Comparison of ENCODE assay signal across 20 mouse cellular contexts in genomic region chr2:29849041-29849440, GRCm38 (mm10). TPM values are rescaled to one million over a fixed set of nuclear protein-coding genes. Genes with fewer than 3 reads are reported as not detected.
A peak's percentile ranks its signal among the peaks of the same experiment; 100 is the strongest.
DNase-seq lines count a peak whose midpoint lies in the region; ATAC-seq and TF ChIP-seq lines count a peak whose summit lies in the region.
"Had no signal": no experiment of that assay in that cellular context is flagged by ENCODE, and none has a peak within 500 bp of the region (broad histone marks: within the 10 kb centered on the region; RNA-seq: fewer than 3 reads in every experiment).

No protein-coding gene starts in this region.

- H3K9me3 ChIP-seq in neural tube, embryonic 12.5 days: no peaks in the 10 kb centered on the region
- no peaks in the 10 kb centered on the region for H3K9me3 ChIP-seq in neural tube, embryonic 15.5 days (replicated peaks)
- H3K9me3 ChIP-seq in forebrain, embryonic 16.5 days (ENCODE audit: control insufficient read depth, low read length): no peaks in the 10 kb centered on the region
- H3K9me3 ChIP-seq: forebrain, embryonic 15.5 days; heart, embryonic 10.5 days had no signal

- no peak for DNase-seq in layer of hippocampus, adult 2 months (ENCODE audit: low spot score in 2 of 2)
- DNase-seq in layer of hippocampus, postnatal 10 days (ENCODE audit: low spot score in 2 of 2): no peak
- DNase-seq in NIH3T3 (ENCODE audit: low read depth): peak; percentile 34
- no peak for DNase-seq in testis, postnatal 10 days (ENCODE audit: low spot score)
- DNase-seq: adrenal gland, postnatal 10 days; cerebellum, adult 11 months; cerebellum, postnatal 10 days; kidney, adult 2 months; kidney, postnatal 10 days; left cerebral cortex, postnatal 4 days; liver; liver, postnatal 0 days; lung, postnatal 10 days; thymus, postnatal 36 days had no signal

- no peak for TF ChIP-seq CTCF in layer of hippocampus, adult 2 months (conservative IDR thresholded peaks at IDR 0.05)

- H3K4me1 ChIP-seq in neural tube, embryonic 12.5 days: peaks cover 67% of the 10 kb centered on the region
- H3K4me1 ChIP-seq in neural tube, embryonic 15.5 days: peaks cover 56% of the 10 kb centered on the region
- H3K4me1 ChIP-seq in forebrain, embryonic 16.5 days (replicated peaks; ENCODE audit: control insufficient read depth, insufficient read depth, low read length): peaks cover 16% of the 10 kb centered on the region

- H3K27ac ChIP-seq in layer of hippocampus, adult 2 months: peak overlapping the region; percentile 89; the same call in 1 of the 2 replicates
- no peak overlapping the region for H3K27ac ChIP-seq in neural tube, embryonic 12.5 days
- H3K27ac ChIP-seq in neural tube, embryonic 15.5 days (replicated peaks): no peak overlapping the region
- H3K27ac ChIP-seq in forebrain, embryonic 16.5 days (ENCODE audit: low read length): no peak overlapping the region
- H3K27ac ChIP-seq: forebrain, embryonic 15.5 days; heart, embryonic 10.5 days had no signal

- 0 out of 2 replicates have a peak, but pooled peaks cover 6% of the 10 kb centered on the region for H3K36me3 ChIP-seq in neural tube, embryonic 12.5 days
- no peaks in the 10 kb centered on the region for H3K36me3 ChIP-seq in neural tube, embryonic 15.5 days
- no peaks in the 10 kb centered on the region for H3K36me3 ChIP-seq in forebrain, embryonic 16.5 days (ENCODE audit: control insufficient read depth, insufficient read depth)
- H3K36me3 ChIP-seq: forebrain, embryonic 15.5 days had no signal

- 43% methylated on average over 8 of the region's 8 CpGs for WGBS in neural tube, embryonic 12.5 days
- 27% methylated on average over 8 of the region's 8 CpGs for WGBS in neural tube, embryonic 15.5 days
- 59% methylated on average over 8 of the region's 8 CpGs for WGBS in forebrain, embryonic 16.5 days

- 0 out of 2 replicates have a peak overlapping the region, but pooled peaks have one; percentile 3 for H3K9ac ChIP-seq in neural tube, embryonic 12.5 days
- no peak overlapping the region for H3K9ac ChIP-seq in neural tube, embryonic 15.5 days (replicated peaks)
- H3K9ac ChIP-seq in forebrain, embryonic 16.5 days (replicated peaks; ENCODE audit: low read depth, low read length): no peak overlapping the region
- H3K9ac ChIP-seq: forebrain, embryonic 15.5 days; liver, postnatal 0 days had no signal

- no peak overlapping the region for H3K4me2 ChIP-seq in neural tube, embryonic 12.5 days (replicated peaks)
- no peak overlapping the region for H3K4me2 ChIP-seq in neural tube, embryonic 15.5 days
- H3K4me2 ChIP-seq in forebrain, embryonic 16.5 days (ENCODE audit: low read length): no peak overlapping the region
- H3K4me2 ChIP-seq: forebrain, embryonic 15.5 days had no signal

- ATAC-seq in neural tube, embryonic 12.5 days (ENCODE audit: low FRiP score, low read depth): no peak
- ATAC-seq in neural tube, embryonic 15.5 days (ENCODE audit: low FRiP score): no peak
- ATAC-seq in forebrain, embryonic 16.5 days: no peak
- ATAC-seq: activated CD4-positive, CD25-positive, alpha-beta regulatory T cell, adult 4 months; forebrain, embryonic 15.5 days; liver, postnatal 0 days had no signal

- no peaks in the 10 kb centered on the region for H3K27me3 ChIP-seq in neural tube, embryonic 12.5 days (replicated peaks)
- H3K27me3 ChIP-seq in neural tube, embryonic 15.5 days (replicated peaks): no peaks in the 10 kb centered on the region
- peaks cover 31% of the 10 kb centered on the region for H3K27me3 ChIP-seq in forebrain, embryonic 16.5 days (replicated peaks; ENCODE audit: control insufficient read depth, insufficient read depth, low read length)

- H3K4me3 ChIP-seq in layer of hippocampus, adult 2 months: no peak overlapping the region
- no peak overlapping the region for H3K4me3 ChIP-seq in neural tube, embryonic 12.5 days
- no peak overlapping the region for H3K4me3 ChIP-seq in neural tube, embryonic 15.5 days (replicated peaks)
- H3K4me3 ChIP-seq in forebrain, embryonic 16.5 days (replicated peaks; ENCODE audit: low read length): no peak overlapping the region
- H3K4me3 ChIP-seq: forebrain, embryonic 15.5 days; heart, embryonic 10.5 days had no signal

RNA-seq across cellular contexts. Expression of gene Cercam, which starts 19.9 kb away (rescaled TPM):
- 1 to 10 TPM; 7.9 to 10.0 TPM for total RNA-seq in layer of hippocampus, adult 2 months (2021)
- 10 to 100 TPM; 11.9 to 15.0 TPM for total RNA-seq in layer of hippocampus, postnatal 10 days (2021)
- 24.0 and 24.6 TPM in 2 replicates for polyA plus RNA-seq in neural tube, embryonic 12.5 days (2016; fragmentation: Nextera tagmentation; extraction: Ambion mirVana)
- polyA plus RNA-seq in neural tube, embryonic 15.5 days (2015; fragmentation: Nextera tagmentation; extraction: Ambion mirVana): 25.8 and 27.4 TPM in 2 replicates
- polyA plus RNA-seq in forebrain, embryonic 16.5 days (2015; fragmentation: Nextera tagmentation; extraction: Ambion mirVana): 7.3 and 8.4 TPM in 2 replicates

RNA-seq across cellular contexts. Expression of gene Urm1, which starts 29.2 kb away (rescaled TPM):
- total RNA-seq in layer of hippocampus, adult 2 months (2021): 10 to 100 TPM; 43.0 to 48.7 TPM
- total RNA-seq in layer of hippocampus, postnatal 10 days (2021): 10 to 100 TPM; 42.4 to 55.0 TPM
- polyA plus RNA-seq in neural tube, embryonic 12.5 days (2016; fragmentation: Nextera tagmentation; extraction: Ambion mirVana): 17.2 and 19.2 TPM in 2 replicates
- 27.7 and 28.3 TPM in 2 replicates for polyA plus RNA-seq in neural tube, embryonic 15.5 days (2015; fragmentation: Nextera tagmentation; extraction: Ambion mirVana)
- 18.9 and 20.2 TPM in 2 replicates for polyA plus RNA-seq in forebrain, embryonic 16.5 days (2015; fragmentation: Nextera tagmentation; extraction: Ambion mirVana)

RNA-seq across cellular contexts. Expression of gene Odf2, which starts 40.0 kb away (rescaled TPM):
- total RNA-seq in layer of hippocampus, adult 2 months (2021): 100 to 1,000 TPM; 113 to 127 TPM
- total RNA-seq in layer of hippocampus, postnatal 10 days (2021): 100 to 1,000 TPM; 105 to 119 TPM
- polyA plus RNA-seq in neural tube, embryonic 12.5 days (2016; fragmentation: Nextera tagmentation; extraction: Ambion mirVana): 84.0 and 98.5 TPM in 2 replicates
- 62.4 and 66.8 TPM in 2 replicates for polyA plus RNA-seq in neural tube, embryonic 15.5 days (2015; fragmentation: Nextera tagmentation; extraction: Ambion mirVana)
- polyA plus RNA-seq in forebrain, embryonic 16.5 days (2015; fragmentation: Nextera tagmentation; extraction: Ambion mirVana): 61.4 and 73.7 TPM in 2 replicates

RNA-seq across cellular contexts. Expression of gene Slc27a4, which starts 46.6 kb away (rescaled TPM):
- total RNA-seq in layer of hippocampus, adult 2 months (2021): 10 to 100 TPM; 65.4 to 67.3 TPM
- total RNA-seq in layer of hippocampus, postnatal 10 days (2021): 10 to 100 TPM; 88.9 to 94.0 TPM
- polyA plus RNA-seq in neural tube, embryonic 12.5 days (2016; fragmentation: Nextera tagmentation; extraction: Ambion mirVana): 32.7 and 34.7 TPM in 2 replicates
- polyA plus RNA-seq in neural tube, embryonic 15.5 days (2015; fragmentation: Nextera tagmentation; extraction: Ambion mirVana): 43.0 and 48.9 TPM in 2 replicates
- 28.3 and 33.7 TPM in 2 replicates for polyA plus RNA-seq in forebrain, embryonic 16.5 days (2015; fragmentation: Nextera tagmentation; extraction: Ambion mirVana)
